Mouse (Mus musculus) gastrocnemius, adult 2 months (tissue): ENCODE data around the gene Blvrb. TPM values are rescaled to one million over a fixed set of nuclear protein-coding genes. Genes with fewer than 3 reads are reported as not detected.
A peak's percentile ranks its signal among the peaks of the same experiment; 100 is the strongest.

Experiments
- DNase-seq: peaks from one replicate; pipeline ENCODE4 v3.0.0; 2022
- H3K27ac ChIP-seq: fragments of 200-600 bp; 2 replicates; pipeline ENCODE4 v1.8.1; 2022; ENCODE audit warnings: mild to moderate bottlenecking
- H3K4me3 ChIP-seq: fragments of 200-600 bp; 2 replicates; pipeline ENCODE4 v1.8.1; 2022; ENCODE audit warnings: mild to moderate bottlenecking, moderate library complexity
- CTCF ChIP-seq: fragments of 200-600 bp; IDR thresholded peaks from 2 replicates; pipeline ENCODE4 v1.8.1; 2022; ENCODE audit warnings: antibody characterized with exemption, mild to moderate bottlenecking, moderate library complexity
- intact Hi-C: fragments of 180-260 bp; cut with DNase I; formaldehyde crosslinking; loops from one replicate; pipeline ENCODE4 v1.15.1; 2025
- total RNA-seq, 2 experiments: library from RNA; stranded (reverse); gene quantifications; 2 replicates each; pipeline ENCODE4 v1.2.3; 2021

Gene Blvrb
- total RNA-seq, 2 experiments from 2014 or later: 8.9 to 15.8 TPM

- intact Hi-C loops: no loop called here
- no peak for TF ChIP-seq CTCF
- DNase-seq: no peak
- H3K4me3 ChIP-seq: no peak overlapping the region
- no peak overlapping the region for H3K27ac ChIP-seq
These were observed 20.4 kb upstream of the Blvrb start for GRCm38 (mm10) chr7:27427387-27427786.

DNA sequence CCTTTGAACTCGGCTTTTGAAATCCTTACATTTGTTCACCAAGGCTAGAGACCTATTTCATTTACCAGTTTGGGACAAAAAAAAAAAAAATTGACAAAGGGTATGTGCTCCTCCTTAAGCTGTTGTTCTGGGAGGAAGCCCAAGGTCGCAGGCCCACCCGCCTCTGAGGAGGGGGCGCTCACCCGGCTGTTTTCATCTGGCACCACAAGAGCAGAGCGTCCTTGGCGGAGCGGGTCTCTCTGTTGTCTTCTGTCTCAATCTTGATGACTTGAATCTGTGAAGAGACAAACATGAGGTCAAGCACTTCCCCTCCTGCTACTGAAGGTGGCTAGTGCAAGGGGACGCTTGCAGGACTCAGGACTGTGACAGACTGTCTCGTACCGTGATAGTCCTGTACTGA is 19.8 kb upstream of the Blvrb start:
- no peak for TF ChIP-seq CTCF
- intact Hi-C loops: no loop called here

DNA sequence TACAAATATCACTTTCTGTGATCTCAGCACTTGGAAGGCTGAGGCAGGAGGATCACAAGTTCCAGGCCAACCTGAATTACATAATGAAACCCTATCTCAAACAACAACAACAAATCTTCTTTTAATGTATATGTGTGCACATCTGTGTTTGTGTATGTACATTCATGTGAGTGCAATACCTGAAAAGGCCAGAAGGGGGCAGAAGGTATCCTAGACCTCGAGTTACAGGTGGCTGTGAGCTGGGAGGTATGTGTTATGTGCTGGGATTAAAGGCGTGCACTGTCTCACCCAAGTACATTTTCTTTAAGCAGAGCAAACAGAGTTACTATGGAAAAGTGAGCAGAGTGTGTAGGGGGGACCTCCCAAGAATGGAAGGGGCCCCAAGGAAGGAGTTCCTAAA is 18.6 kb upstream of the Blvrb start:
- H3K27ac ChIP-seq: no peak overlapping the region
- no peak for DNase-seq
- peak; percentile 19; the same call in 1 of the 2 replicates for TF ChIP-seq CTCF
- intact Hi-C loops: no loop called here
- H3K4me3 ChIP-seq: no peak overlapping the region

More for the DNA sequence above, 19.8 kb upstream of the Blvrb start:
- no peak for DNase-seq
- no peak overlapping the region for H3K27ac ChIP-seq
- H3K4me3 ChIP-seq: no peak overlapping the region

DNA sequence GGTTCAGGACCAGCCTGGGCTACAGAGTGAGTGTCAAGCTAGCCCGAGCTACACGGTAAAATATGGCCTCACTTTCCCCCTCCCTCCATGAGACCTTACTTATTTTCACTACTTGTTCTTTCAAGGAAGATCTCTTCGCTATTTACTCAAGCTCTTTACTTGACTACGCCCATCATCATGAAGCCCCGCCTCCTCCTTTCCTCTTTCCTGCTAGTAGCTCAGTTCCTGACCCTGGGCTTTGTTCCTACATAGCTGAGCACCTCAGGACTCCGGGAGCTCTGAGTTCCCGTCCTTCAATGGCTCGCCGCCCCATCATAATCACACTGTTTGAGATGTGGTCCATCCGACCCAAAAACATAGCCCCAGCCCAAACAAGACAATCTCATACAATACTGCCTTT is 14.4 kb upstream of the Blvrb start:
- intact Hi-C loops: no loop called here
- Histone ChIP-seq H3K4me3 (no peak overlapping the region), H3K27ac (no peak overlapping the region)
- no peak for DNase-seq
- no peak for TF ChIP-seq CTCF

DNA sequence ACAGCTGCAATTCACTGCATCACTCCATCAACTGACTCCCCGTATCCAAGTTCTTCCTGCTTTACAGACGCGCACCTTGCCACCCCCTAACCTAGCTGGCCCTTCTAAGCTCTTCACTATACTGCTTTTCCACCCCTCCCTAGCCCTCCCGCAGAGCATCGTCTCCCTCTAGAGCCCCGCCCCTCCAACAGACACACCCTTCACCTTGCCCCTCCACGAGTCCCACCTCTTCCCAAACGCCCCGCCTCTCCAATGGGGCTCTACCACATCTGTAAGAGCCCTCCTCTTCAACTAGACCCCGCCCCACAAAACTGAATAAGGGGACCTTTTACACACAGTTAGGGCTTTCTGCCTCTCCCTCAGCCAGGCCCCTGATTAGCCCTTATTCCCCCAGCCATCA is 14.0 kb upstream of the Blvrb start:
- intact Hi-C loops: no loop called here
- no peak for DNase-seq
- H3K4me3 ChIP-seq: no peak overlapping the region
- no peak overlapping the region for H3K27ac ChIP-seq
- no peak for TF ChIP-seq CTCF

- no peak overlapping the region for H3K27ac ChIP-seq
- no peak for DNase-seq
- peak; percentile 54 for TF ChIP-seq CTCF
- intact Hi-C loops: no loop called here
- no peak overlapping the region for H3K4me3 ChIP-seq
These were observed 10.2 kb upstream of the Blvrb start for GRCm38 (mm10) chr7:27437544-27437943.

DNA sequence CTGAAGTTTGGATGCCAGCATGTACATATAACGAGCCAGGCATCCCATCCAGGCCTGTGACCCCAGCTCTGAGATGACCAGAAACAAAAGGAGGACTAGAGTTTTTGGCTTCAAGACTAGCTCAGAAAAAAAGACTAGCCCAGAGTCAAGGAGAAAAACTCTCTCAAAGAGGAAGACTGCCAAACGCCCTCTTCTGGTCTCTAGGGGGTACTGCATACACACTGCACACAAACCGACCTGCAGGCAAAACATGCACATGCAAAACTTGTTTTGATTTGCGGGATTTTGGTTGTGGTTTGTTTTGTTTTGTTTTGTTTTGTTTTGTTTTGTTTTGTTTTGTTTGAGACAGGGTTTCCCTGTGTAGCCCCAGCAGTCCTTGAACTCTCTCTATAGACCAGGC is 7.8 kb upstream of the Blvrb start:
- TF ChIP-seq CTCF: peak; percentile 39
- no peak overlapping the region for H3K27ac ChIP-seq
- intact Hi-C loops: no loop called here
- no peak for DNase-seq
- no peak overlapping the region for H3K4me3 ChIP-seq

DNA sequence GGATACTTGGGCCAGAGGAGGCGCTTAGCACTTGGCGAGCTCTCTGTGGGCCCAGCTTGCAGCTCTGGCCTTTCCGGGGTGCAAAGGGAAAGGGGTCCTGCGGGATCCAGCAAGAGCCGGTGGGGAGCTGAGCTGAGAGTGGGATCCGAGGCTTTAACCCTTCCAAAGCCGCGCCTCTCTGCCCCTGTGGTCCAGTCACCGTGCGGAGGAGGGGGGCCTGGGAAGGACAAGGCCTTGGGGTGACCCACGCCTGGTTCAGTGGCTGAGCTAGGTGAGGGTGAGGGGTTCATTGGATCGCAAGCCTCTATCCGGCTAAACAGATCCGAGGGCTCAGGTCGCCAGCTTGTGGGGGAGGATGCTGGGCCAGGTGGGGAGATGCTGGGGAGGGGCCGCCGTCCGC is 1.7 kb upstream of the Blvrb start:
- peak overlapping the region; percentile 59 for H3K4me3 ChIP-seq
- no peak for TF ChIP-seq CTCF
- intact Hi-C loops: loop anchor here (5.0 kb wide), 2 partner anchors 39 to 109 kb away; partner anchors contain the start of gene Ltbp4
- H3K27ac ChIP-seq: no peak overlapping the region
- DNase-seq: peak; percentile 27

DNA sequence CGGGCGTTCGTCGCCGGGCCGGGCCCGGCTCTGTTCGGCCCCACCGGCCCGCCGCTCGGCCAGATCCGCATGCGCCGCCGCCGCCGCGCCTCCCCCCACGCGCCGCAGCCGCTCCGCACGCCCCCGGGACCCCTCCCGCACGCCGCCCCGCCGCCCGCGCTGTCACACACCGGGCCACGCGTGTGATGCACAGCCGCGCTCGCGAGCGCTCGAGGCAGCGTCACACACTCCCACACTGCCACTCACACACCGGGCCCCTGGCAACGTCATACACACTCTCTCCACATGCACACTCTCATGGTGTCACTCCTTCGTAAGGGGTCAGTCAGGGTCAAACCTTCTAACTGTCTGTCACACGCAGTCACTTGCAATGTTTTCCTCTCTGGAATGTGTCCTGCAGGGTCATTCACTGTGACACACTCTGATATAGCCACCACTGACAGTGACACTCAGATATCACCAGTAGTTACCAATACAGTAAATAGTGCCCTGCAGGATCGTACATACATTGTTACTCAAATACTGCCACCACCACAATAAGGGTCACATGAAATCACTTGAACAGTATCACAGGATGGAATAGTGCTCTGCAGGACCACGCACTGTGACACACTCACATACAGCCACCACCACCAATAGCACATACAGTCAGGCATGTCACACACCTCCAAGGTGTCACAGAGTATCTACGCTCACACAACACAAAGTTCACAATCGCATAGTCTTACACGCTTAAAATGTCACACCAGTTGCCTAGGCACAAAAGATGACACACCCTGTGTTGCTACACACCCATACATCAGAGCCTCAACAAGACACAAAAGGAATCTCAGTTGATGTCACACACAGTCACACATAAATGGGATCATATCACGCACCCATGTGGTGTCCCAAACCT is 1.0 kb upstream of the Blvrb start:
- H3K27ac ChIP-seq: no peak overlapping the region
- intact Hi-C loops: loop anchor here (5.0 kb wide), 2 partner anchors 39 to 109 kb away; partner anchors contain the start of gene Ltbp4
- H3K4me3 ChIP-seq: peak overlapping the region; percentile 81
- no peak for TF ChIP-seq CTCF
- DNase-seq: peak; percentile 45

- intact Hi-C loops: loop anchor here (1.0 to 5.0 kb wide), 3 partner anchors 24 to 111 kb away; partner anchors contain the start of gene Ltbp4
- Histone ChIP-seq H3K27ac (peak overlapping the region; percentile 87), H3K4me3 (peak overlapping the region; percentile 81)
- DNase-seq: peak; percentile 60
- no peak for TF ChIP-seq CTCF
These were observed 836 bp downstream of the Blvrb start for GRCm38 (mm10) chr7:27448421-27449206.

GRCm38 (mm10) chr7:27449256-27449862 is 1.6 kb downstream of the Blvrb start:
- TF ChIP-seq CTCF: peak; percentile 70
- Histone ChIP-seq H3K27ac (peak overlapping the region; percentile 87), H3K4me3 (peak overlapping the region; percentile 81)
- DNase-seq: peak; percentile 66
- intact Hi-C loops: loop anchor here (1.0 to 5.0 kb wide), 3 partner anchors 23 to 112 kb away; partner anchors contain the start of gene Ltbp4

DNA sequence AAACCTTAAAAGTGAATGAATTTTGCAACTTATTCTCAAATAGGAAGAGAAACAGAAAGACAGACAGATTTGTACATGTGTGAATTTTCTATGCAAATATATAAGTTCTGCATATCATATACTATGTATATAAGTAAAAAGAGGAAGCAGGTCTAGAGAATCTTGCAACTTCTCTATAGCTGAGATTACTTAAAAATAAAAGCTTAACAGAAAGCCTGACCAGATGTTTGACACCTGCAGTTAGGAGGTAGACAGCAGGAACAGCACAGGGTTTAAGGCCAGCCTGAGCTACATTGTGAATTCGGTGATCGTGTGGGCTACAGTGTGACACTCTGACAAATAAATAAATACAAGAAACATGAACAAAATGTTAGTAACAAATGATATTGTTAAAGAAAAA is 3.6 kb downstream of the Blvrb start:
- no peak overlapping the region for H3K4me3 ChIP-seq
- H3K27ac ChIP-seq: no peak overlapping the region
- no peak for TF ChIP-seq CTCF
- DNase-seq: no peak
- intact Hi-C loops: no loop called here
